Mouse (Mus musculus) gonadal fat pad, adult 2 months (tissue): ENCODE data around the gene Zfp831. TPM values are rescaled to one million over a fixed set of nuclear protein-coding genes. Genes with fewer than 3 reads are reported as not detected.

ENCODE experiments used
- DNase-seq: peaks from one replicate; pipeline ENCODE4 v3.0.0-alpha.2; 2012; ENCODE audit warnings: low read depth
- polyA plus RNA-seq: library from polyadenylated mRNA; depleted of rRNA; stranded (reverse); fragments of >200 nt; gene quantifications from 2 replicates; pipeline ENCODE4 v1.2.3, GENCODE M21; 2012; rRNA removed

Gene Zfp831
- polyA plus RNA-seq, 1 experiment, result 0.04 TPM

- DNase-seq, result no peak
Observed at GRCm38 (mm10) chr2:174727114-174727823, 83.9 kb downstream of the Zfp831 start.

- DNase-seq, result no peak
Observed at GRCm38 (mm10) chr2:174731939-174732338, 88.6 kb downstream of the Zfp831 start.

DNA sequence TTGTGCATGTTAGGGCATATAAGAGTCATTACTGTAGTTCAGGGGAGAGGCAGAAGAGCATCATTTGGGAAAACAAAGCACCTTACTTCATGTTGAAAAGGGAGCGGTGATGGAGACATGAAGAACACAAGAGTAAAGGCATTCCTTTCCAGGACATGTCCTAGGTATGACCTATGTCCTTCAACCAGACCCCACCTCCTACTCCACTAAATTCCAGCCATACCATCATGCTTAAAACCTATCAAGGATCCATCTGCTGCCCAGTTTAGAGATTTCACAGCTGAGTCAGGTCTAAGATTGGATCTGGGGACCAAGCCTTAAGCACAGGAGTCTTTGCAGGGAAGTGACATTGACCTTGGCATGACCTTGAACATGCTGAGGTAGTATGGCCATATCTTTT lies 91.9 kb downstream of the Zfp831 start:
- no peak for DNase-seq

GRCm38 (mm10) chr2:174747182-174747581 lies 103.8 kb downstream of the Zfp831 start:
- no peak for DNase-seq

GRCm38 (mm10) chr2:174748381-174748780 lies 105.0 kb downstream of the Zfp831 start:
- DNase-seq, result no peak

- no peak for DNase-seq
Observed at GRCm38 (mm10) chr2:174753197-174753596, 109.9 kb downstream of the Zfp831 start.

DNA sequence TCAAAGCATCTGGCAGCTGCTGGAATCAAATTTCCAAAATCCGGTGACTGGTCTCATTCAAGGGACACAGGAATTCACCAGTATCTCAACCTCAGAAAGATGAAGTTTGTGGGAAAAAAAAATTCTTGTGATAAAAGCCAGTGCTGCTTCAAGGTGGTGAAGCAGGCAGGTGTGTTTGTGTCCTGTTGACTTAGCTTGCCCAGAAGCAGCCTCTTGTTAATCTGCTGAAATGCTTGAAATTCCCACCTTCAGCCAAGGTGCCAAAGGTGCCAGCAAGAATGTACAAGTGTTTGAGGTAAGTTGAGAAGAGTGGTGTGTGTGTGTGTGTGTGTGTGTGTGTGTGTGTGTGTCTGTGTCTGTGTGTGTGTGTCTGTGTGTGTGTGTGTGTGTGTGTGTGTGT lies 110.9 kb downstream of the Zfp831 start:
- DNase-seq, result no peak

- no peak for DNase-seq
Observed at GRCm38 (mm10) chr2:174759189-174759588, 115.9 kb downstream of the Zfp831 start.

Other genes with a start within 250 kb of the Zfp831 start
- 41.9 and 50.8 TPM in 2 replicates for gene Nelfcd, start 227.7 kb upstream of the Zfp831 start, polyA plus RNA-seq
- 117 and 166 TPM in 2 replicates for gene Ctsz, start 204.5 kb upstream of the Zfp831 start, polyA plus RNA-seq
- gene Tubb1, start 192.8 kb upstream of the Zfp831 start, polyA plus RNA-seq, result 0.22 and 0.35 TPM in 2 replicates
- 238 and 292 TPM in 2 replicates for gene Atp5e, start 179.4 kb upstream of the Zfp831 start, polyA plus RNA-seq
- 41.6 and 53.0 TPM in 2 replicates for gene Prelid3b, start 170.5 kb upstream of the Zfp831 start, polyA plus RNA-seq
- gene Edn3, start 117.1 kb downstream of the Zfp831 start, polyA plus RNA-seq, result 6.0 and 7.4 TPM in 2 replicates